21 mouse cellular contexts compared by ENCODE assay signal in genomic region chr15:97043921-97044320, GRCm38 (mm10). TPM values are rescaled to one million over a fixed set of nuclear protein-coding genes. Genes with fewer than 3 reads are reported as not detected.
DNase-seq lines count a peak whose midpoint lies in the region; ATAC-seq and TF ChIP-seq lines count a peak whose summit lies in the region.
"Had no signal": no experiment of that assay in that cellular context is flagged by ENCODE, and none has a peak within 500 bp of the region (broad histone marks: within the 10 kb centered on the region; RNA-seq: fewer than 3 reads in every experiment).

No protein-coding gene starts in this region.

- no peak overlapping the region for H3K4me2 ChIP-seq in heart, embryonic 13.5 days
- no peak overlapping the region for H3K4me2 ChIP-seq in heart, embryonic 12.5 days
- no peak overlapping the region for H3K4me2 ChIP-seq in liver, postnatal 0 days (ENCODE audit: low read depth, low read length)
- H3K4me2 ChIP-seq: embryonic facial prominence, embryonic 12.5 days; forebrain, embryonic 12.5 days had no signal

- H3K9me3 ChIP-seq in heart, embryonic 13.5 days = no peaks in the 10 kb centered on the region
- H3K9me3 ChIP-seq in heart, embryonic 12.5 days (replicated peaks) = no peaks in the 10 kb centered on the region
- H3K9me3 ChIP-seq in liver, postnatal 0 days (ENCODE audit: low read length) = no peaks in the 10 kb centered on the region
- H3K9me3 ChIP-seq: embryonic facial prominence, embryonic 10.5 days; embryonic facial prominence, embryonic 12.5 days; forebrain, embryonic 10.5 days; forebrain, embryonic 12.5 days had no signal

- TF ChIP-seq EP300 in liver, postnatal 0 days (IDR thresholded peaks at IDR 0.05; ENCODE audit: low read depth) = 0 out of 2 replicates have a peak, but pooled peaks have one; percentile 19

- no peak overlapping the region for H3K9ac ChIP-seq in heart, embryonic 13.5 days
- H3K9ac ChIP-seq in heart, embryonic 12.5 days = no peak overlapping the region
- no peak overlapping the region for H3K9ac ChIP-seq in liver, postnatal 0 days (replicated peaks)
- H3K9ac ChIP-seq: embryonic facial prominence, embryonic 12.5 days; forebrain, embryonic 12.5 days had no signal

- H3K36me3 ChIP-seq in heart, embryonic 13.5 days = no peaks in the 10 kb centered on the region
- H3K36me3 ChIP-seq in heart, embryonic 12.5 days = no peaks in the 10 kb centered on the region
- H3K36me3 ChIP-seq in liver, postnatal 0 days (replicated peaks; ENCODE audit: insufficient read depth, low read length) = no peaks in the 10 kb centered on the region
- H3K36me3 ChIP-seq: embryonic facial prominence, embryonic 10.5 days; embryonic facial prominence, embryonic 12.5 days; forebrain, embryonic 10.5 days; forebrain, embryonic 12.5 days had no signal

- DNase-seq in liver, postnatal 0 days = no peak
- DNase-seq in liver = no peak
- peak; percentile 11 for DNase-seq in fat pad, adult 2 months (ENCODE audit: extremely low read depth, low read depth, low spot score)
- no peak for DNase-seq in adrenal gland, postnatal 14 days
- DNase-seq: adrenal gland, adult 2 months; adrenal gland, postnatal 10 days; adrenal gland, postnatal 36 days; cerebellum, adult 11-12 months; cerebellum, adult 2 months; cerebellum, adult 9-10 months; cerebellum, postnatal 10 days; cerebellum, postnatal 25 days had no signal

- no peak for TF ChIP-seq CTCF in liver, postnatal 0 days (IDR thresholded peaks at IDR 0.05; ENCODE audit: low read depth)

- no peak overlapping the region for H3K4me3 ChIP-seq in heart, embryonic 13.5 days
- H3K4me3 ChIP-seq in heart, embryonic 12.5 days = no peak overlapping the region
- H3K4me3 ChIP-seq in liver, postnatal 0 days (ENCODE audit: low read depth, low read length) = no peak overlapping the region
- H3K4me3 ChIP-seq: embryonic facial prominence, embryonic 10.5 days; embryonic facial prominence, embryonic 12.5 days; forebrain, embryonic 10.5 days; forebrain, embryonic 12.5 days had no signal

- no peak for ATAC-seq in heart, embryonic 13.5 days (ENCODE audit: extremely low read depth, insufficient number of reproducible peaks, low FRiP score, low TSS enrichment)
- ATAC-seq in heart, embryonic 12.5 days (ENCODE audit: insufficient number of reproducible peaks, low FRiP score) = no peak
- ATAC-seq in liver, postnatal 0 days = peak; percentile 45
- ATAC-seq: forebrain, embryonic 14.5 days; forebrain, embryonic 16.5 days had no signal

- WGBS in heart, embryonic 13.5 days = 92% methylated on average over 13 of the region's 13 CpGs
- 92% methylated on average over 13 of the region's 13 CpGs for WGBS in heart, embryonic 12.5 days
- 68% methylated on average over 13 of the region's 13 CpGs for WGBS in liver, postnatal 0 days (ENCODE audit: insufficient replicate concordance)

- H3K27me3 ChIP-seq in heart, embryonic 13.5 days (replicated peaks) = no peaks in the 10 kb centered on the region
- H3K27me3 ChIP-seq in heart, embryonic 12.5 days (replicated peaks) = no peaks in the 10 kb centered on the region
- H3K27me3 ChIP-seq in liver, postnatal 0 days (ENCODE audit: insufficient read depth, low read length) = no peaks in the 10 kb centered on the region
- H3K27me3 ChIP-seq: embryonic facial prominence, embryonic 12.5 days; forebrain, embryonic 12.5 days had no signal

- peaks cover 56% of the 10 kb centered on the region for H3K4me1 ChIP-seq in heart, embryonic 13.5 days
- H3K4me1 ChIP-seq in heart, embryonic 12.5 days (replicated peaks) = peaks cover 43% of the 10 kb centered on the region
- H3K4me1 ChIP-seq in liver, postnatal 0 days (ENCODE audit: insufficient read depth) = peaks cover 4% of the 10 kb centered on the region
- H3K4me1 ChIP-seq: forebrain, embryonic 10.5 days; forebrain, embryonic 12.5 days had no signal

- 0 out of 2 replicates have a peak overlapping the region, but pooled peaks have one; percentile 12 for H3K27ac ChIP-seq in heart, embryonic 13.5 days (replicated peaks)
- H3K27ac ChIP-seq in heart, embryonic 12.5 days (ENCODE audit: poor library complexity, severe bottlenecking) = no peak overlapping the region
- H3K27ac ChIP-seq in liver, postnatal 0 days (ENCODE audit: low read depth) = peak overlapping the region; percentile 69
- H3K27ac ChIP-seq: embryonic facial prominence, embryonic 10.5 days; embryonic facial prominence, embryonic 12.5 days; forebrain, embryonic 10.5 days; forebrain, embryonic 12.5 days had no signal

RNA-seq across cellular contexts. Expression of gene Slc38a4, which starts 11.8 kb away (rescaled TPM):
- 110 and 111 TPM in 2 replicates for polyA plus RNA-seq in heart, embryonic 13.5 days (2015; fragmentation: Nextera tagmentation; extraction: Ambion mirVana)
- polyA plus RNA-seq in heart, embryonic 12.5 days (2016; fragmentation: Nextera tagmentation; extraction: Ambion mirVana) = 159 and 174 TPM in 2 replicates
- 295 and 302 TPM in 2 replicates for polyA plus RNA-seq in liver, postnatal 0 days (2015; fragmentation: Nextera tagmentation; extraction: Ambion mirVana)
- total RNA-seq in adrenal gland, postnatal 14 days (2021) = 8.5 and 72.3 TPM in 2 replicates
- total RNA-seq: MEL had no signal
